Mouse (Mus musculus) bone marrow macrophage, adult 2 months (primary cell): ENCODE data around the gene Acvrl1.

Experiments used
- CTCF ChIP-seq: IDR thresholded peaks from 2 replicates; pipeline ENCODE4 v1.5.1; 2012; ENCODE audit warnings: low read depth, mild to moderate bottlenecking, low read length, moderate library complexity
- POLR2A ChIP-seq: IDR thresholded peaks from 2 replicates; pipeline ENCODE4 v1.6.1; 2012; ENCODE audit warnings: mild to moderate bottlenecking, low read depth, low read length, borderline replicate concordance

DNA sequence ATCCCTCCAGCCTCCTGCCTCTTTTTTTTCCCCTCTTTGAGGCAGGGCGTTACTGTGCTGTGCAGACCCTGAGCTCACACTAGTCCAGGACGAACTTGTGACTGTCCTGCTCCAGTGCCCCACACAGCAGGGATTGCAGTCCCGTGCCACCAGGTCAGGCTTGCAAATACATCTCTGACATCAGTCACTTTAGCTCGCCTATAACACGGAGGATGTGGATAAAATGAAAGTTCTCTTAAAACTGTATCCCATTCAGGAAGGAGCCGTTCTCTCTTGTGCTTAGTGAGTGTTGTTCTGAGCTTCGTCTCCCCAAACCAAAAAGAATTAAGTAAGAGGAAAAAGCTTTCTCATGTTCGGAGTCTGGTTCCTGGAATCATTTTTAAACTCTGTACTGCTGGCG is 41.9 kb upstream of the Acvrl1 start:
- no peak for TF ChIP-seq CTCF
- TF ChIP-seq POLR2A = no peak
